Mouse (Mus musculus) spleen, adult 2 months (tissue): ENCODE results near the gene Slc3a2.

Experiments
- CTCF ChIP-seq: fragments of 200-500 bp; IDR thresholded peaks from 2 replicates; pipeline ENCODE4 v1.5.1; 2011; ENCODE audit warnings: mild to moderate bottlenecking, inconsistent platforms; ENCODE audit not compliant: insufficient read depth, insufficient read length, insufficient replicate concordance; ENCODE audit errors: extremely low read depth
- POLR2A ChIP-seq: fragments of 200-500 bp; IDR thresholded peaks from 2 replicates; pipeline ENCODE4 v1.6.1; 2011; ENCODE audit warnings: low read depth, low read length, inconsistent platforms

GRCm38 (mm10) chr19:8740603-8741002, 17.4 kb upstream of the Slc3a2 start, which contains the start of gene 1700092M07Rik:
- TF ChIP-seq CTCF (no peak), POLR2A (no peak)
